Mouse (Mus musculus) cerebellum, adult 2 months (tissue): Measurements from ENCODE around the gene Tmem179b. TPM values are rescaled to one million over a fixed set of nuclear protein-coding genes. Genes with fewer than 3 reads are reported as not detected.
A peak's percentile ranks its signal among the peaks of the same experiment; 100 is the strongest.

Experiments used
- DNase-seq, 2 experiments: peaks; one replicate each; pipeline ENCODE4 v3.0.0; 2021
- H3K27ac ChIP-seq: fragments of 200-500 bp; 2 replicates; pipeline ENCODE4 v1.5.1; 2012; ENCODE audit warnings: low read length, control low read depth, inconsistent platforms; ENCODE audit not compliant: insufficient read depth
- H3K27me3 ChIP-seq: fragments of 200-500 bp; 2 replicates; pipeline ENCODE4 v1.6.1; 2012; ENCODE audit warnings: inconsistent platforms, mild to moderate bottlenecking, low read length, moderate library complexity; ENCODE audit not compliant: control insufficient read depth, insufficient read depth
- H3K4me1 ChIP-seq: fragments of 200-500 bp; 2 replicates; pipeline ENCODE4 v1.6.1; 2011; ENCODE audit warnings: low read length; ENCODE audit not compliant: control insufficient read depth, insufficient read depth
- H3K4me3 ChIP-seq: fragments of 200-500 bp; replicated peaks from 2 replicates; pipeline ENCODE3; 2011; ENCODE audit warnings: mild to moderate bottlenecking, low read depth, low read length, control low read depth; ENCODE audit not compliant: insufficient read depth
- CTCF ChIP-seq: fragments of 200-500 bp; IDR thresholded peaks from 2 replicates; pipeline ENCODE4 v1.5.1; 2011; ENCODE audit warnings: low read depth, mild to moderate bottlenecking, control low read depth, low read length, moderate library complexity, borderline replicate concordance; ENCODE audit not compliant: insufficient read depth
- POLR2A ChIP-seq: fragments of 200-500 bp; IDR thresholded peaks from 2 replicates; pipeline ENCODE4 v1.6.1; 2011; ENCODE audit warnings: low read length, control low read depth, borderline replicate concordance; ENCODE audit not compliant: insufficient read depth
- WGBS: fragments of 180-500 bp; shearing (Covaris S2); methylation state at CpG from one replicate; pipeline ENCODE4 v1.1.7; 2018; 5-methylcytosine and 5-hydroxymethylcytosine counted together
- polyA plus RNA-seq: library from polyadenylated mRNA; depleted of rRNA; stranded (reverse); fragments of >200 nt; gene quantifications from 2 replicates; pipeline ENCODE4 v1.2.3, GENCODE M21; 2012

Tmem179b gene
- polyA plus RNA-seq, 1 experiment, result 15.9 TPM

DNA sequence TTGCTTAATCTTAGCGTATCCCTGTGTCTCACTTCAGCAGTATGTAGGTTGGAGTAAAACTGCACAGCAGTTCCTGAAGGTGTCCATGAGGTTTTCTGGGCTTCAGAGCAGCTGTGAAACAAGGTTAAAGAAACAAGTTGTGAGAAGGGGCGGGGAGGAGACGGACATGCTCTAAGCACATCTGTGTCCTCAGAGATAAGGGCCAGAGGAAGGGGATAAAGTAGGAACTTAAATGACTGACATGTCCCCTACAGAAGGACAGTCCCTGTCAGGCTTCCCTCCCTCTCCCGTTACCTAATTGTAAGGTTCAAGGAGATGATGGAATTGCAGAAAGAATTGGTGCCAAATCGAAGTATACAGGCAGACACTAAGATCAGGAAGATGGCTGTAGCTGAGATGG lies 1.3 kb downstream of the Tmem179b start:
- H3K27ac ChIP-seq, result no peak overlapping the region
- no peaks in the 10 kb centered on the region for H3K27me3 ChIP-seq
- TF ChIP-seq POLR2A (no peak), CTCF (no peak)
- 73% methylated on average over 5 of the region's 5 CpGs for WGBS
- H3K4me1 ChIP-seq, result peaks cover 4% of the 10 kb centered on the region
- DNase-seq, result no peak
- H3K4me3 ChIP-seq, result no peak overlapping the region

- Histone ChIP-seq H3K4me3 (peak within 1 kb of the TSS; percentile 97), H3K4me1 (peaks cover 4% of the 10 kb centered on the region), H3K27ac (peak within 1 kb of the TSS; percentile 89), H3K27me3 (no peaks in the 10 kb centered on the region)
- DNase-seq, result peak; percentile 81 to 83
- TF ChIP-seq CTCF, result no peak
- peak; percentile 93 for TF ChIP-seq POLR2A
- 14% methylated on average over 29 of the region's 29 CpGs for WGBS
Observed at GRCm38 (mm10) chr19:8770567-8771270, 3.5 kb downstream of the Tmem179b start, which contains the start of gene Tmem223. Gene Tmem223 (plus strand): TSS chr19:8770996.

GRCm38 (mm10) chr19:8765562-8765961 lies 8.7 kb downstream of the Tmem179b start:
- Histone ChIP-seq H3K27me3 (no peaks in the 10 kb centered on the region), H3K27ac (no peak overlapping the region), H3K4me1 (no peaks in the 10 kb centered on the region), H3K4me3 (no peak overlapping the region)
- no peak for TF ChIP-seq CTCF
- no peak for TF ChIP-seq POLR2A
- no peak for DNase-seq
- WGBS, result 96% methylated on average over 9 of the region's 9 CpGs

DNA sequence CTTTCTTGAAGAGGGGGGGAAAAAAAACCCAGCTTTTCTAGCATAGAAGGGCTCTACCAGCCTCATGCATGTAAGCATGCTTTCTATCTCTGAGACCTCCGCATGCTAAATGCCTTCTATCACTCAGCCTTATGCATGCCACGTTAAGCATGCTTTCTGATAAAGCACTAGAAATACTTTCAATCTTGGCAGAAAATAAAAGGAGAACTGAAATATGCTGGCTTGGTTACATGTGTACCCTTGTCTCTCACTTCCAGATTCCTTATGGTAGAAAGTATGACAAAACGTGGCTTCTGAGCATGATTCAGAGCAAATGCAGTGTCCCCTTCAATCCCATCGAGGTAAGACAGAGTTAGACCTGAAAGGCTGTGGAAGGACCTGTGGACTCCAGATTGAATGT lies 11.0 kb downstream of the Tmem179b start:
- no peak overlapping the region for H3K4me3 ChIP-seq
- 91% methylated on average over 4 of the region's 4 CpGs for WGBS
- no peak for DNase-seq
- no peak overlapping the region for H3K27ac ChIP-seq
- TF ChIP-seq POLR2A (no peak), CTCF (no peak)
- no peaks in the 10 kb centered on the region for H3K4me1 ChIP-seq
- H3K27me3 ChIP-seq, result no peaks in the 10 kb centered on the region

DNA sequence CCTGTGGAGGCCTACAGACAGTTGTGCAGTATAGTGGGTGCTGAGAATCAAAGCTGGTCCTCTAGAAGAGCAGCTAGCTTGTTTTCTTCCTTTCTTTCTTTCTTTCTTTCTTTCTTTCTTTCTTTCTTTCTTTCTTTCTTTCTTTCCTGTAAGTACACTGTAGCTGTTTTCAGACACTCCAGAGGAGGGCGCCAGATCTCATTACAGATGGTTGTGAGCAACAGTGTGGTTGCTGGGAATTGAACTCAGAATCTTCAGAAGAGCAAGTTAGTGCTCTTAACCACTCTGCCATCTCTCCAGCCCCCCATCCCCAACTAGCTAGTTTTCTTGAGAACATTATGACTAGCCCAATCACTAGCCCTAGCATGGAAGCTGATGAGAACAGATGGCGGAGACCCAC lies 13.5 kb downstream of the Tmem179b start:
- no peak overlapping the region for H3K4me3 ChIP-seq
- WGBS, result 91% methylated on average over 2 of the region's 2 CpGs
- no peak for DNase-seq
- H3K27ac ChIP-seq, result no peak overlapping the region
- TF ChIP-seq POLR2A, result no peak
- TF ChIP-seq CTCF, result no peak
- H3K4me1 ChIP-seq, result no peaks in the 10 kb centered on the region
- H3K27me3 ChIP-seq, result no peaks in the 10 kb centered on the region

DNA sequence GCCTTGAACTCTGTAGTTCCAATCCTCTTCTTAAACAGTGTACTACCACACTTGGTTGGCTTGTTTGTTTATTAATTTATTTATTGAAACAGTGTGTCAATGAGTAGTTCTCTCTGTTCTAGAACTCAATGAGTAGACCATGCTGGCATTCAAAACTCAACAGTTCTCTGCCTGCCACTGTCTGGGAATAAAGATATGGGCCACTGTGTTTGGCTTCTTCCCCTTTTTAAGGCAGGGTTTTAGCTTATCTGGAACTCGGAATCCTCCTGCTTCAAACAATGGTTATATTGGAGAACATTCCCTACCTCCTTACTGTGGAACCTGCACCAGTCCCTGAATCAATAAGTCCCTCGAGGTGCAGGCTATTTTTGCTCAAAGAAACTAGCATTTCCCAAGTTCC lies 15.4 kb downstream of the Tmem179b start:
- TF ChIP-seq CTCF (no peak), POLR2A (no peak)
- H3K4me1 ChIP-seq, result no peaks in the 10 kb centered on the region
- H3K4me3 ChIP-seq, result no peak overlapping the region
- WGBS, result 89% methylated on average over 2 of the region's 2 CpGs
- no peak overlapping the region for H3K27ac ChIP-seq
- H3K27me3 ChIP-seq, result no peaks in the 10 kb centered on the region
- DNase-seq, result no peak

DNA sequence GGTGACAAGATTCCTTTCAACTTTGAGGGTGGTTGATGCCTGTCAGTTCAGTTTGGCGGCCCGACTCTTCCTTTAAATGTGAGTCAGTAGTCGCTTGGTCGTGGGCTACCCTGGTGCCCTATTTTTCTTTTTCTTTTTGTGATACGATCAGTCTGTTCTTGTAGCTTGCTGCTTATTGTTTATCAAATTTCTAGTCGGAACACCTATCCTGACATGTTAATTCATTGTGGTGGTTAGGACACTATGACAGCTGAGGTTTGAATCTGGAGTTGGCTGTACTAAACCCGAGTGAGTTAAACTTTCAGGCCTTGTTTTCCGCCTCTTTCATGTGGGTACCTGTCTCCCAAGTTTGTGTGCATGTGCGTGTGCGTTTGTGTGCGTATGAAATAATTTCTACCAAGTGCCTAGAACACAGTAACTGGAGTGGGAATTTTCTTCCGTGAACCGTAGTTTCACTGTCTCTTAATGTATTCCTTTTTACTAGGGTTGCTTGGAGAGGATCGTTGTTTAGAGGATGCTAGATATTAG lies 16.7 kb downstream of the Tmem179b start:
- WGBS, result 2% methylated on average over 14 of the region's 14 CpGs
- H3K4me3 ChIP-seq, result peak overlapping the region; percentile 95
- no peaks in the 10 kb centered on the region for H3K27me3 ChIP-seq
- DNase-seq, result no peak
- no peaks in the 10 kb centered on the region for H3K4me1 ChIP-seq
- no peak overlapping the region for H3K27ac ChIP-seq
- no peak for TF ChIP-seq POLR2A
- no peak for TF ChIP-seq CTCF
